Mouse (Mus musculus) bone marrow macrophage, adult 2 months (primary cell): Measurements from ENCODE around the gene 2300002M23Rik.

Experiments used
- CTCF ChIP-seq: IDR thresholded peaks from 2 replicates; pipeline ENCODE4 v1.5.1; 2012; ENCODE audit warnings: low read depth, mild to moderate bottlenecking, low read length, moderate library complexity
- POLR2A ChIP-seq: IDR thresholded peaks from 2 replicates; pipeline ENCODE4 v1.6.1; 2012; ENCODE audit warnings: mild to moderate bottlenecking, low read depth, low read length, borderline replicate concordance

DNA sequence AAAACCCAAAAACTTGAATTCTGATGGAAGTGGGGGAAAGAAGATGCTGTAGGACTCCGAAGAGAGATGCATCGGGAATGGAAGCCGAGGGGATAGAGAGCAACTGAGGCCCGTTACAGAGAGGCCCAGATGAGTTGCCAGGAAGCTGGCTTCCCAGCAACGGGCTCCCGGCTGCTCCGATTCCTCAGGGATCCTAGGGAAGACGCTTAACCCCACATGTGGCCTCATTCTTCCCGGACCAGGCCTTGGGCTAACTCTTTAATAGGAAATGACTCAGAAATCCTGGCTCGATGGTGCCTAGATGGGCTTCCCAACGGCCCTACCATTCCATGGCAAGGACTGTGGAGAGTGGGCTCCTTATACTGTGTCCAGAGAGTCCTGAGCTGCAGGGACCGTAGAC, 49.7 kb upstream of the 2300002M23Rik start:
- TF ChIP-seq CTCF (no peak), POLR2A (no peak)
